Mouse (Mus musculus) liver, embryonic 11.5 days (tissue): ENCODE data around the gene Slc13a3. TPM values are rescaled to one million over a fixed set of nuclear protein-coding genes. Genes with fewer than 3 reads are reported as not detected.
"Not testable (repeated sequence)": the region's sequence is repeated elsewhere in the genome, so short reads cannot be mapped to it uniquely, and the experiment has no call there.

Source experiments
- ATAC-seq: fragments of 200-750 bp; cut with Nextera tagmentation; replicated peaks from 2 replicates; pipeline ENCODE4 v1.8.0; 2017; ENCODE audit warnings: moderate number of reproducible peaks, mild to moderate bottlenecking, moderate TSS enrichment, moderate library complexity; ENCODE audit not compliant: low FRiP score
- DNase-seq: peaks from one replicate; pipeline ENCODE4 v3.0.0-alpha.2; 2017; ENCODE audit warnings: low spot score
- H3K27ac ChIP-seq: fragments of 300-500 bp; sonication (generic); 2 replicates; pipeline ENCODE4 v1.5.1; 2014; ENCODE audit warnings: mild to moderate bottlenecking, low read depth, low read length, control low read depth
- H3K27me3 ChIP-seq: fragments of 300-500 bp; sonication (generic); replicated peaks from 2 replicates; pipeline ENCODE4 v1.6.1; 2014; ENCODE audit warnings: low read length, mixed read lengths; ENCODE audit not compliant: control insufficient read depth, insufficient read depth
- H3K36me3 ChIP-seq: fragments of 300-500 bp; sonication (generic); 2 replicates; pipeline ENCODE4 v1.6.1; 2014; ENCODE audit warnings: mild to moderate bottlenecking, low read length, moderate library complexity, mixed read lengths; ENCODE audit not compliant: control insufficient read depth, insufficient read depth
- H3K4me1 ChIP-seq: fragments of 300-500 bp; sonication (generic); replicated peaks from 2 replicates; pipeline ENCODE4 v1.6.1; 2014; ENCODE audit warnings: low read length, mixed read lengths; ENCODE audit not compliant: control insufficient read depth, insufficient read depth
- H3K4me2 ChIP-seq: fragments of 300-500 bp; sonication (generic); 2 replicates; pipeline ENCODE4 v1.6.1; 2014; ENCODE audit warnings: mild to moderate bottlenecking, control low read depth, moderate library complexity
- H3K4me3 ChIP-seq: fragments of 300-500 bp; sonication (generic); 2 replicates; pipeline ENCODE4 v1.5.1; 2014; ENCODE audit warnings: low read depth, low read length, control low read depth
- H3K9ac ChIP-seq: fragments of 300-500 bp; sonication (generic); 2 replicates; pipeline ENCODE4 v1.6.1; 2014; ENCODE audit warnings: low read depth, low read length, control low read depth
- H3K9me3 ChIP-seq: fragments of 300-500 bp; sonication (generic); 2 replicates; pipeline ENCODE4 v1.6.1; 2016; ENCODE audit warnings: low read length, inconsistent platforms, mixed read lengths; ENCODE audit not compliant: control insufficient read depth
- WGBS: fragments of 180-500 bp; shearing (Covaris S2); extraction: QIAGEN DNeasy Blood & Tissue Kit; methylation state at CpG from one replicate; pipeline ENCODE4 v1.1.7; 2014; 5-methylcytosine and 5-hydroxymethylcytosine counted together
- polyA plus RNA-seq: library from polyadenylated mRNA; unstranded; fragments of >200 nt; fragmentation: Nextera tagmentation; extraction: Ambion mirVana; gene quantifications from 2 replicates; pipeline ENCODE4 v1.2.1, GENCODE M21; 2014

Slc13a3 gene
- polyA plus RNA-seq = 2.9 and 4.0 TPM in 2 replicates

GRCm38 (mm10) chr2:165473003-165473402 is at the start of gene Slc13a3:
Slc13a3 (minus strand) TSS chr2:165473230.
- Histone ChIP-seq H3K4me1 (no peaks in the 10 kb centered on the region), H3K27ac (no peak within 1 kb of the TSS), H3K9ac (no peak within 1 kb of the TSS), H3K36me3 (no peaks in the 10 kb centered on the region), H3K27me3 (peaks cover 23% of the 10 kb centered on the region), H3K4me2 (peak within 1 kb of the TSS; percentile 48), H3K4me3 (peak within 1 kb of the TSS; percentile 25), H3K9me3 (no peaks in the 10 kb centered on the region)
- no peak for ATAC-seq
- WGBS = 3% methylated on average over 35 of the region's 35 CpGs
- DNase-seq = peak; percentile 44

GRCm38 (mm10) chr2:165515178-165515728 is 42.2 kb upstream of the Slc13a3 start:
- Histone ChIP-seq H3K36me3 (no peaks in the 10 kb centered on the region), H3K4me1 (no peaks in the 10 kb centered on the region), H3K4me2 (no peak overlapping the region), H3K9ac (no peak overlapping the region), H3K27me3 (no peaks in the 10 kb centered on the region), H3K27ac (no peak overlapping the region), H3K4me3 (no peak overlapping the region), H3K9me3 (no peaks in the 10 kb centered on the region)
- 88% methylated on average over 20 of the region's 20 CpGs for WGBS
- DNase-seq (no peak), ATAC-seq (no peak)

- H3K27ac ChIP-seq = no peak overlapping the region; the same call in 1 of the 2 replicates
- H3K36me3 ChIP-seq = no peaks in the 10 kb centered on the region
- no peaks in the 10 kb centered on the region for H3K4me1 ChIP-seq
- 45% methylated on average over 11 of the region's 11 CpGs for WGBS
- ATAC-seq (no peak), DNase-seq (no peak)
- H3K27me3 ChIP-seq = no peaks in the 10 kb centered on the region
- no peaks in the 10 kb centered on the region for H3K9me3 ChIP-seq
- no peak overlapping the region for H3K4me2 ChIP-seq
- no peak overlapping the region for H3K9ac ChIP-seq
- no peak overlapping the region for H3K4me3 ChIP-seq
Measured at GRCm38 (mm10) chr2:165512870-165513600, 40.0 kb upstream of the Slc13a3 start.

- H3K27ac ChIP-seq = no peak overlapping the region
- DNase-seq = no peak
- H3K27me3 ChIP-seq = no peaks in the 10 kb centered on the region
- no peaks in the 10 kb centered on the region for H3K36me3 ChIP-seq
- no peak overlapping the region for H3K9ac ChIP-seq
- no peak overlapping the region for H3K4me2 ChIP-seq
- H3K9me3 ChIP-seq = no peaks in the 10 kb centered on the region
- 53% methylated on average over 7 of the region's 7 CpGs for WGBS
- no peak for ATAC-seq
- H3K4me3 ChIP-seq = no peak overlapping the region
- no peaks in the 10 kb centered on the region for H3K4me1 ChIP-seq
Measured at GRCm38 (mm10) chr2:165512426-165512825, 39.4 kb upstream of the Slc13a3 start.

- H3K36me3 ChIP-seq, H3K4me2 ChIP-seq, H3K4me1 ChIP-seq, ATAC-seq, H3K27ac ChIP-seq, H3K9ac ChIP-seq, H3K9me3 ChIP-seq, DNase-seq, H3K4me3 ChIP-seq, H3K27me3 ChIP-seq: not testable (repeated sequence)
- 74% methylated on average over 4 of the region's 4 CpGs for WGBS
Measured at GRCm38 (mm10) chr2:165511530-165511929, 38.5 kb upstream of the Slc13a3 start.

DNA sequence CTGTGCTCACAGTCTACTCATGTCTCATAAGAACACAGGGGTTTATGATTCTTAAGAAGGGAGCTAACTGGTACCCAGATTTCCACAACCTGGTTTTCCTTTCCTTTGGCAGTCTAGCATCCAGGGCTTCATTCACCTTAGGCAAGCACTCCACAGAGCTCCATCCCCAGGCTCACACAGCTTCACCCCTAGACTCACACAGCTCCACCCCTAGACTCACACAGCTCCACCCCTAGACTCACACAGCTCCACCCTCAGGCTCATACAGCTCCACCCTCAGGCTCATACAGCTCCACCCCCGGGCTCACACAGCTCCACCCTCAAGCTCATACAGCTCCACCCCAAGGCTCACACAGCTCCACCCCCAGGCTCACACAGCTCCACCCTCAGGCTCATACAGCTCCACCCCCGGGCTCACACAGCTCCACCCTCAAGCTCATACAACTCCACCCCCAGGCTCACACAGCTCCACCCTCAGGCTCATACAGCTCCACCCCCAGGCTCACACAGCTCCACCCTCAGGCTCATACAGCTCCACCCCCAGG is 38.0 kb upstream of the Slc13a3 start:
- H3K4me1 ChIP-seq, H3K27me3 ChIP-seq, H3K27ac ChIP-seq, DNase-seq, H3K4me3 ChIP-seq, H3K36me3 ChIP-seq, ATAC-seq, H3K4me2 ChIP-seq, H3K9me3 ChIP-seq, H3K9ac ChIP-seq: not testable (repeated sequence)
- 65% methylated on average over 2 of the region's 2 CpGs for WGBS

DNA sequence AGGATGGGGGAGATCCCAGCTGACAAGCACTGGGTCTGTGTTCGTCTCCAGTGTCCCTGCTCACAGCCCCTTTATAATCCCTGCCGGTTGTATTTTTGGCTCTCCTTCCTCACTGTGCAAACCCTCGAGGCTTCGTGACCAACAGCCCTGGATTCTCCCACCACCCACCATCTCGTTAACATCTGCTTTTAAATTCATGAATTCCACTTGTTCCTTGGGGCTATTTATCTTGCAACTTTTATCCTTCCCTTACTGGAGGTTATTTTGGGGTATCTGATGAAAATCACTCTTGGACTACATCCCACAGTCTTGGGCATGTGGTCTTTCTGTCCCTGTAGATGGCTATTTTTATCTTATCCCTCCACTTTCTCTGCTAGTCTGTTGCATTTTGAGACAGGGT is 37.4 kb upstream of the Slc13a3 start:
- Histone ChIP-seq H3K4me2 (no peak overlapping the region), H3K36me3 (no peaks in the 10 kb centered on the region), H3K4me3 (no peak overlapping the region), H3K9me3 (no peaks in the 10 kb centered on the region), H3K27ac (no peak overlapping the region), H3K27me3 (no peaks in the 10 kb centered on the region), H3K4me1 (no peaks in the 10 kb centered on the region), H3K9ac (no peak overlapping the region)
- 70% methylated on average over 5 of the region's 5 CpGs for WGBS
- ATAC-seq = no peak
- DNase-seq = no peak

DNA sequence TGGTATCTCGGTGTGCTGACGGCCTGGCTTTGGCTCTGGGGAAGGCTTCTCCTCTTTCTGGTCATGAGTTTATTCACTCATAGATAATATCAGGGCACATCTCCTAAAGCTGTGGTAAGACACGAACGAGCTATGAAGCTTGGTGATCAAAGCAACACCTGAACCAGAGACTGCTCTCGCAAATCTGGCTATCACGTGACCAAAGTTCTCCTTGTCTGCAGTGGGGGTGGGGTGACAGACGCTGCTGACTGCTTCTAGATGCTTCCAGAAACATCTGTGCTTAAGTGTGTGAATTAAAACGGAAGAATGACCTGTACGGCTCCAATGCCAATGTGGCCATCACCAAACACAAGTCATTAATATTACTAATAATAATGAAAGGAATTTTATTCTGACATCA is 36.7 kb upstream of the Slc13a3 start:
- peaks cover 2% of the 10 kb centered on the region; the same call in 1 of the 2 replicates for H3K27me3 ChIP-seq
- no peaks in the 10 kb centered on the region for H3K9me3 ChIP-seq
- no peak overlapping the region for H3K4me3 ChIP-seq
- no peaks in the 10 kb centered on the region for H3K36me3 ChIP-seq
- ATAC-seq = no peak
- H3K4me2 ChIP-seq = no peak overlapping the region
- no peak for DNase-seq
- no peak overlapping the region for H3K9ac ChIP-seq
- WGBS = 55% methylated on average over 9 of the region's 9 CpGs
- H3K27ac ChIP-seq = no peak overlapping the region
- H3K4me1 ChIP-seq = no peaks in the 10 kb centered on the region
